Mouse (Mus musculus) spleen, adult 2 months (tissue): Measurements from ENCODE around the gene Pknox2.

Experiments
- CTCF ChIP-seq: fragments of 200-500 bp; IDR thresholded peaks from 2 replicates; pipeline ENCODE4 v1.5.1; 2011; ENCODE audit warnings: mild to moderate bottlenecking, inconsistent platforms; ENCODE audit not compliant: insufficient read depth, insufficient read length, insufficient replicate concordance; ENCODE audit errors: extremely low read depth
- POLR2A ChIP-seq: fragments of 200-500 bp; IDR thresholded peaks from 2 replicates; pipeline ENCODE4 v1.6.1; 2011; ENCODE audit warnings: low read depth, low read length, inconsistent platforms

GRCm38 (mm10) chr9:36876313-36876712 lies 270.9 kb downstream of the Pknox2 start:
- no peak for TF ChIP-seq POLR2A
- TF ChIP-seq CTCF: no peak
